Mouse (Mus musculus) myocyte (in vitro differentiated cells): ENCODE measurements around the gene Nhsl1.

Experiments used
- CEBPB ChIP-seq: IDR thresholded peaks from 2 replicates; pipeline ENCODE4 v1.6.1; 2011; ENCODE audit warnings: mild to moderate bottlenecking, moderate library complexity; ENCODE audit not compliant: poor library complexity, insufficient read depth, severe bottlenecking
- E2F4 ChIP-seq: IDR thresholded peaks from one replicate; pipeline ENCODE4 v1.6.1; 2011; ENCODE audit warnings: mild to moderate bottlenecking, control low read depth, moderate library complexity; ENCODE audit not compliant: insufficient read depth
- MYOD1 ChIP-seq, 3 experiments: IDR thresholded peaks; one replicate each; pipeline ENCODE4 v1.6.1; 2011; ENCODE audit warnings: control low read depth in 2 of 3, low read depth in 2 of 3, mild to moderate bottlenecking in 2 of 3, moderate library complexity in 1 of 3; ENCODE audit not compliant: insufficient read length in 2 of 3, control insufficient read depth in 1 of 3
- MYOG ChIP-seq, 3 experiments: IDR thresholded peaks; one replicate each; pipeline ENCODE4 v1.6.1; 2011; ENCODE audit warnings: control low read depth in 2 of 3, low read depth in 2 of 3, mild to moderate bottlenecking in 2 of 3; ENCODE audit not compliant: insufficient read length in 2 of 3, control insufficient read depth in 1 of 3, insufficient read depth in 1 of 3
- POLR2A ChIP-seq: IDR thresholded peaks from one replicate; pipeline ENCODE4 v1.6.1; 2011; ENCODE audit warnings: low read depth, mild to moderate bottlenecking, control low read depth, moderate library complexity; ENCODE audit not compliant: insufficient read length
- TCF12 ChIP-seq: IDR thresholded peaks from one replicate; pipeline ENCODE4 v1.6.1; 2011; ENCODE audit warnings: mild to moderate bottlenecking, control low read depth; ENCODE audit not compliant: poor library complexity, insufficient read depth, severe bottlenecking
- TCF3 ChIP-seq: IDR thresholded peaks from one replicate; pipeline ENCODE4 v1.6.1; 2011; ENCODE audit warnings: low read depth, control low read depth; ENCODE audit not compliant: insufficient read length

GRCm38 (mm10) chr10:18562940-18563339, 244.2 kb downstream of the Nhsl1 start:
- TF ChIP-seq POLR2A (no peak), TCF12 (no peak), TCF3 (no peak), CEBPB (no peak), MYOD1 (IDR thresholded peaks at IDR 0.05; ENCODE audit: control insufficient read depth in 1 of 3, insufficient read length in 2 of 3, low read depth in 2 of 3) (no peak), MYOG (IDR thresholded peaks at IDR 0.05; ENCODE audit: control insufficient read depth in 1 of 3, insufficient read depth in 1 of 3, insufficient read length in 2 of 3, low read depth in 2 of 3) (no peak), E2F4 (no peak)
